Mouse (Mus musculus) ES-CJ7 (cell line): ENCODE data around the gene Nmd3.

Experiments used
- DNase-seq: peaks from one replicate; pipeline ENCODE4 v3.0.0; 2011; ENCODE audit warnings: low read depth, low spot score

Nmd3 gene

GRCm38 (mm10) chr3:69762838-69763368 lies 41.1 kb downstream of the Nmd3 start:
- no peak for DNase-seq

- DNase-seq: peak; percentile 43
These were observed 42.1 kb downstream of the Nmd3 start for GRCm38 (mm10) chr3:69763630-69764565.

- no peak for DNase-seq
These were observed 43.4 kb downstream of the Nmd3 start for GRCm38 (mm10) chr3:69765206-69765605.

GRCm38 (mm10) chr3:69769150-69769549 lies 47.4 kb downstream of the Nmd3 start:
- DNase-seq: no peak

- no peak for DNase-seq
These were observed 51.6 kb downstream of the Nmd3 start for GRCm38 (mm10) chr3:69773356-69773755.

- no peak for DNase-seq
These were observed 57.5 kb downstream of the Nmd3 start for GRCm38 (mm10) chr3:69779246-69779796.

GRCm38 (mm10) chr3:69792823-69793417 lies 71.1 kb downstream of the Nmd3 start:
- no peak for DNase-seq

- DNase-seq: no peak
These were observed 75.7 kb downstream of the Nmd3 start for GRCm38 (mm10) chr3:69797533-69797932.

- DNase-seq: no peak
These were observed 76.2 kb downstream of the Nmd3 start for GRCm38 (mm10) chr3:69797969-69798368.

- no peak for DNase-seq
These were observed 77.3 kb downstream of the Nmd3 start for GRCm38 (mm10) chr3:69799096-69799495.

- DNase-seq: no peak
These were observed 79.1 kb downstream of the Nmd3 start for GRCm38 (mm10) chr3:69800829-69801384.

- DNase-seq: no peak
These were observed 81.4 kb downstream of the Nmd3 start for GRCm38 (mm10) chr3:69803137-69803536.
